Mouse (Mus musculus): ENCODE results near the gene Cnih3. TPM values are rescaled to one million over a fixed set of nuclear protein-coding genes. Genes with fewer than 3 reads are reported as not detected.

Gene Cnih3
- not detected in 2 replicates for polyA plus RNA-seq (2015; fragmentation: Nextera tagmentation; extraction: Ambion mirVana)

DNA sequence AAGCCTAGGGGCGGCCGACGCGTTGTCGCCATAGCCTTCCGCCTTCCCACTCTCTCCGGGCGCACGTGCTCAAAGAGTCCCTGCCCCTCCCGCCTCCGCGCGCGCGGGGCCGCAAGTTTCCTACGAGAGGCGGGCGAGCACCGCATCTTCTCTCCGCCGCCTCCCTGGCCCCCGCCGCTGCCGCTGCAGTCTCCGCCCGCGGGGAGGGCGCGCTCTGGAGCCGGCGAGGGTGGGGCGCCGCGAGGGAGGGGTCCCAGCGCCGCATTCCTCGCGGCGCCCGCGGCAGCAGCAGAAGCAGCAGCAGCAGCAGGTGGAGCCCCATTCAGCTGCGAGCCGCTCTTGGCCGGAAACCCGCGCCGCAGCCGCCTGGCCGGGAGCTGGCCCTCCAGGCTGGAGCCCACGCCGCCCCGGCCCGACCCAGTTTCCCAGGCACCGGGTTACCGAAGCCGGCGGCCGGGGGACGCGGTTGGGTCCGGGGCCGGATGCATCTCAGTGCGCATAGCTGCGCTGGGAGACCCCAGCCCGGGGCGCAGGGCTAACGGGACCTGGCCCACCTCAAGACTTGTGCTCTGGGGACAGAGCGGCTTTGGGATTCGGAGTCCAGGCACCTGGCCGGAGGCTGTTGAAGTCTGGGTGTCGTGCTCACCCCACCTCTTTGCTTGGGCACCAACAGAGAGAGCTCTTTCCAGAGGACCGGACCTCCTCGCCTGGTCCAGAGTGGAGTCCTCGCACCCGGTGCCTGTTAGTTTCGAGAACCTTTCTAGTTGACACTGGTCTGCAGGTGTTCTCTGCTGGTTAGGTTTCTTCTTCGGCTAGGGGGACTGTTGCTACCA lies at the start of gene Cnih3:
Cnih3 (plus strand) TSS at position 262 of the 833 bp plus-strand sequence.
- Histone ChIP-seq H3K27ac (no peak within 1 kb of the TSS), H3K4me2 (peak within 1 kb of the TSS; percentile 72), H3K27me3 (peaks cover 92% of the 10 kb centered on the region), H3K9me3 (replicated peaks) (no peaks in the 10 kb centered on the region), H3K36me3 (no peaks in the 10 kb centered on the region), H3K9ac (peak within 1 kb of the TSS; percentile 27; the same call in 1 of the 2 replicates), H3K4me3 (replicated peaks) (peak within 1 kb of the TSS; percentile 51), H3K4me1 (replicated peaks) (peaks cover 19% of the 10 kb centered on the region)
- no peak for ATAC-seq (ENCODE audit: low read depth)
- DNase-seq: no peak
- WGBS (ENCODE audit: insufficient replicate concordance): 1% methylated on average over 78 of the region's 78 CpGs

DNA sequence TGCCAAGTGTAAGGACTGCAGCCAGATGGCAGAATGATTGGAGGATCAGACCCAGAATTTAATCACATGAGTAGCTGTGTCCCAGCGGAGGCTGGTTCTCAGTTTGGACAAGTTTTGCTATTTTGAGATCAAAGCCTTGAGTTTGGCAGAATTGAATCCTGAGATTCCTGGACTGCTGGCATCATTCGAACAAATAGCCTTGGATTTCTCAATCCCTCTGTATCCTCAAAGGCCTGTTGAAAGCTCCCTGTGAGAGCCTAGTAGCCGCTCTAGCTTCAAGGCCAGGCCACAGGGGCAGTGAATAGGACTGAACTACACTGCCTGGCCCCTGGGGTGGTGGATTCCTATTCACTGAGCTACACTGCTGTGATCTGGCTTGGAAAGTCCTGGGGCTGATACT lies 44.4 kb upstream of the Cnih3 start:
- Histone ChIP-seq H3K9me3 (replicated peaks) (0 out of 2 replicates have a peak, but pooled peaks cover 4% of the 10 kb centered on the region), H3K4me2 (no peak overlapping the region), H3K27me3 (peaks cover 14% of the 10 kb centered on the region; the same call in 1 of the 2 replicates), H3K4me3 (replicated peaks) (no peak overlapping the region), H3K9ac (no peak overlapping the region), H3K4me1 (replicated peaks) (peaks cover 14% of the 10 kb centered on the region), H3K36me3 (no peaks in the 10 kb centered on the region), H3K27ac (no peak overlapping the region)
- ATAC-seq (ENCODE audit: low read depth): no peak
- DNase-seq: no peak
- 68% methylated on average over 3 of the region's 3 CpGs for WGBS (ENCODE audit: insufficient replicate concordance)

DNA sequence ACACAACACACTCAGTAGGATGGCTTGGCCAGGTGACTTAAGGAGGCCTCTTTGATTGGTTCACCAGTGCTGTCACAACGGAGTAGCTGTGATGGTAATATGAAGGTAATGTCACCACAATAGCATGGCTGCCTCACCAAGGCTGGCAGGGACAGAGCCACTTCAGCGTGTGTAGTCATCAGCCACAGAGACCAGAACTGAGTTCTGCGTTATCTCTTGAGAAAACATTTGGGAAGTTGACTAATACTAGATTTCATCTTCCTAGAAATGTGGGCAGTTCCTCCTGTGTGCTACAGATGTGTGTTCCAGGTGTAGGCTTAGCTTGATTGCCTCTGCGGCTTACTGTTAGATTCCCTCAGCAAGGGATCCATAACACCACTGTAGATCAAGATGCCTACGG lies 41.7 kb upstream of the Cnih3 start:
- DNase-seq (no peak), ATAC-seq (ENCODE audit: low read depth) (peak; percentile 89)
- Histone ChIP-seq H3K4me2 (no peak overlapping the region), H3K27ac (peak overlapping the region; percentile 19; the same call in 1 of the 2 replicates), H3K4me3 (replicated peaks) (no peak overlapping the region), H3K27me3 (peaks cover 2% of the 10 kb centered on the region; the same call in 1 of the 2 replicates), H3K36me3 (no peaks in the 10 kb centered on the region), H3K9ac (no peak overlapping the region), H3K9me3 (replicated peaks) (0 out of 2 replicates have a peak, but pooled peaks cover 4% of the 10 kb centered on the region), H3K4me1 (replicated peaks) (peaks cover 21% of the 10 kb centered on the region)
- WGBS (ENCODE audit: insufficient replicate concordance): 49% methylated on average over 5 of the region's 5 CpGs

DNA sequence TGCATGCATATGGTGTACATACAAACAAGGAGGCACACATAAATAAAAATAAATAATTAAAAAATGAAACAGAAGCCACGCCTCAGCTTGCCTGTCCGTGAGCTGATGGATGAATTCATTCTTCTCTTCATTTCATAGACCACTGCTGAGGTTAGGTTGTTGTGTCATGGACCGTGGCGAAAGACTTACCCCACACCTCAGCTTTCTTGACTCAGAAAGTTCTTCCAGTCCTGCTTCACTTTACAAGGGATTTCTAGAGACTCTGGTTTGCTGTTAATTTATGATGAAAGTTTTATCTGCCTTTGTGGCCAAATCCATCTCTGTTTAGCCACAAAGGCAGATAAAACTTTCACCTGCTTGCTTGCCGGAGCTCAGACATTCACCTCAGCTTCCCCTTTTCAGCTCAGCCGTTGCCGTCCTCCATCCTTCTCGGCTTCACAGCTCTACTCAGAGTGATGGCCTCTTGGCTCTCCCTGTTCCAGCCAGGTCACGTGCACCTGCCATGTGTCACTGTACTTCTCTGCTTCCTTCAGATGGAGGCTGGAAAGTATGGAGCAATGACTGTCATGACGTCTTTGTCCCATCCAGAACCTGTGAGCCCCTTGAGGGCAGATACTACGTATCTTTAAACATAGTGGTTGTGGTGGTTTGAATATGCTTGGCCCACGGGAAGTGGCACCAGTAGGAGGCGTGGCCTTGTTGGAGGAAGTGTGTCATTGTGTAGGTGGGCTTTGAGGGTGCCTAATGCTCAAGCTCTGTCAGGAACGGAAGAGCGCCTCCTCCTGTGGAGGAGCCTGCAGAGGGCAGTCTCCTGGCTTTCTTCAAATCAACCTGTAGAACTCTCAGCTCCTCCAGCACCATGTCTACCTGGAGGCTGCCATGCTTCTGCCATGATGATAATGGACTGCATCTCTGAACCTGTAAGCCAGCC lies 40.0 kb upstream of the Cnih3 start:
- Histone ChIP-seq H3K36me3 (no peaks in the 10 kb centered on the region), H3K4me2 (no peak overlapping the region), H3K4me3 (replicated peaks) (no peak overlapping the region), H3K9me3 (replicated peaks) (0 out of 2 replicates have a peak, but pooled peaks cover 4% of the 10 kb centered on the region), H3K27ac (0 out of 2 replicates have a peak overlapping the region, but pooled peaks have one; percentile 5), H3K9ac (no peak overlapping the region), H3K4me1 (replicated peaks) (peaks cover 26% of the 10 kb centered on the region), H3K27me3 (peaks cover 12% of the 10 kb centered on the region; the same call in 1 of the 2 replicates)
- WGBS (ENCODE audit: insufficient replicate concordance): 67% methylated on average over 15 of the region's 15 CpGs
- DNase-seq: no peak
- ATAC-seq (ENCODE audit: low read depth): no peak

DNA sequence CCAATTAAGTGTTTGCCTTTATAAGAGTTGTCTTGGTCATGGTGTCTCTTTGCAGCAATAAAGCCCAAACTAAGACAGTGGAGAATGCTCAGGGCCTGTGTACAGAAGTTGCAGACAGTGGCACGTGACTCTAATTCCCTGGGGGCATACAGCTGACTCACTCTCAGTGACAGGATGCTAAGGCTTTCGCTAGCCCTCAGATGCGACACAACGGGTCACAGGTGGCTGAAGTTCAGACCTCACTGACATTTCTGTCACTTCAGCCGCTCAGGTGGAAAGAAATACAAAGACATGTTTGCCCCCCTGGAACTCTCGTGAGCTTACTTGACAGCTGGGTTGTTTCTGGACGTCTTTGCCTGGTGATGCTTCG lies 39.4 kb upstream of the Cnih3 start:
- ATAC-seq (ENCODE audit: low read depth) (no peak), DNase-seq (no peak)
- 87% methylated on average over 8 of the region's 8 CpGs for WGBS (ENCODE audit: insufficient replicate concordance)
- peaks cover 27% of the 10 kb centered on the region for H3K4me1 ChIP-seq (replicated peaks)
- 0 out of 2 replicates have a peak overlapping the region, but pooled peaks have one; percentile 5 for H3K27ac ChIP-seq
- no peak overlapping the region for H3K4me2 ChIP-seq
- H3K9ac ChIP-seq: no peak overlapping the region
- H3K27me3 ChIP-seq: peaks cover 13% of the 10 kb centered on the region; the same call in 1 of the 2 replicates
- no peaks in the 10 kb centered on the region for H3K36me3 ChIP-seq
- no peak overlapping the region for H3K4me3 ChIP-seq (replicated peaks)
- 0 out of 2 replicates have a peak, but pooled peaks cover 4% of the 10 kb centered on the region for H3K9me3 ChIP-seq (replicated peaks)

DNA sequence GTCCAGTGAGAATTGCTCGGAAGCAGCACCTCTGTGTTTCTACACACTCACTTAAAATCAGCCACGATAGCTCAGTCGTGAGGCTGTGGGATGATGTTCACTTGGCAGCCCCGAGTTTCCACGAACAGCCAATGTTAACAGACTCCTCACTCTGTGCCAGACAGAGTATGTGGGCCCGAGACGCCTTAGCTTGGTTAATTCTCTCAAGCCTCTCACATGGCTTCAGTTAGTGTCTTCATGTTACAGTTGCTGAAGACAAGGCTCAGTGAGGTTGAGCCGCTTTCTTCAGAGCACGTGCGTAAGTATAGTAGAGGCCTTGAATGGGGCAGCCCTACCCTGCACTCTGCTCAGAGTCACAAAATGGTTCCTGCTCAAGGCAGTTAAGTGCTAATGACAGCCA lies 38.1 kb upstream of the Cnih3 start:
- H3K27ac ChIP-seq: no peak overlapping the region
- ATAC-seq (ENCODE audit: low read depth) (no peak), DNase-seq (no peak)
- no peaks in the 10 kb centered on the region for H3K36me3 ChIP-seq
- H3K27me3 ChIP-seq: peaks cover 18% of the 10 kb centered on the region; the same call in 1 of the 2 replicates
- H3K9me3 ChIP-seq (replicated peaks): 0 out of 2 replicates have a peak, but pooled peaks cover 4% of the 10 kb centered on the region
- no peak overlapping the region for H3K9ac ChIP-seq
- H3K4me1 ChIP-seq (replicated peaks): peaks cover 33% of the 10 kb centered on the region
- H3K4me2 ChIP-seq: no peak overlapping the region
- H3K4me3 ChIP-seq (replicated peaks): no peak overlapping the region
- WGBS (ENCODE audit: insufficient replicate concordance): 85% methylated on average over 10 of the region's 10 CpGs

DNA sequence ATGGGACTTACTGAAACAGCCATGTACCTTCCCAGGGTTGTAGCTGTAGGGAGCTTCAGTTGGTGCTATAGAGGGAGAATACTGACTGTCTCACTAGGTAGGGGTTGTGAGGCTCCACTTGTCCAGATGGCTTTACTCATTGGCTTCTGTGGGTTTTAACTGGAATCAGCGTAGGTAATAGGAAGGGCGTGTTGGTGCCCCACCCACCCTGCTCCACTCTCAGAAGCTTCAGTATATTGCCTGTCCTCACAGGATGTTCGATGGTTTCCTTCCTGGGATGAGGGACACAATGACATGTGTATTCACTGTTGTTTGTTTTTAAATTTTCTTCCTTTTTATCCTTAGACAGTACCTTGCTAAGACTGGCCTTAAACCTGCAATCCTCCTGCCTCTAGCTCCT lies 37.1 kb upstream of the Cnih3 start:
- Histone ChIP-seq H3K4me1 (replicated peaks) (peaks cover 33% of the 10 kb centered on the region), H3K27me3 (peaks cover 22% of the 10 kb centered on the region; the same call in 1 of the 2 replicates), H3K27ac (no peak overlapping the region), H3K4me2 (no peak overlapping the region), H3K9me3 (replicated peaks) (0 out of 2 replicates have a peak, but pooled peaks cover 4% of the 10 kb centered on the region), H3K9ac (no peak overlapping the region), H3K36me3 (no peaks in the 10 kb centered on the region), H3K4me3 (replicated peaks) (no peak overlapping the region)
- DNase-seq (no peak), ATAC-seq (ENCODE audit: low read depth) (no peak)
- 50% methylated on average over 3 of the region's 3 CpGs for WGBS (ENCODE audit: insufficient replicate concordance)

DNA sequence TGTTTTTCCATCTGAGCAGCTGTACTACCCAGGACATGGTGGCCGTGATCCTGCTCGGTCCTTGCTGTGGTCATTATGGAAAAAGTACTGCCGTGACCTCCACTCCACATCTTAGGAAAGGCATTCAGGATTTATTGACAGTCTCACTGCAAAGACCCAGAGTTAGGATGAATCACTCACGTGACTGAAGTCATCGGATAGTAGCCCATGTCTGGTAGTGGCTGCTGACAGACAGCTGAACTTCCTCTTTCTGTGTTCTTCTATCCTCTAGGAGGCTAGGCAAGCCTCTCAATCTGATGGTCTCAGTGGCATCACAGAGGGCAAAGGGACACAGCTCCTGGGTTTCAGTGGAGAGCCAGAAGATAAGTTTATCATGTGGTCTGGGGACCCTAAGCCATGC lies 35.9 kb upstream of the Cnih3 start:
- ATAC-seq (ENCODE audit: low read depth) (no peak), DNase-seq (no peak)
- Histone ChIP-seq H3K4me3 (replicated peaks) (no peak overlapping the region), H3K9me3 (replicated peaks) (0 out of 2 replicates have a peak, but pooled peaks cover 4% of the 10 kb centered on the region), H3K27me3 (peaks cover 22% of the 10 kb centered on the region; the same call in 1 of the 2 replicates), H3K4me2 (no peak overlapping the region), H3K4me1 (replicated peaks) (peaks cover 21% of the 10 kb centered on the region), H3K36me3 (0 out of 2 replicates have a peak, but pooled peaks cover 1% of the 10 kb centered on the region), H3K27ac (no peak overlapping the region), H3K9ac (no peak overlapping the region)
- WGBS (ENCODE audit: insufficient replicate concordance): 43% methylated on average over 5 of the region's 5 CpGs

DNA sequence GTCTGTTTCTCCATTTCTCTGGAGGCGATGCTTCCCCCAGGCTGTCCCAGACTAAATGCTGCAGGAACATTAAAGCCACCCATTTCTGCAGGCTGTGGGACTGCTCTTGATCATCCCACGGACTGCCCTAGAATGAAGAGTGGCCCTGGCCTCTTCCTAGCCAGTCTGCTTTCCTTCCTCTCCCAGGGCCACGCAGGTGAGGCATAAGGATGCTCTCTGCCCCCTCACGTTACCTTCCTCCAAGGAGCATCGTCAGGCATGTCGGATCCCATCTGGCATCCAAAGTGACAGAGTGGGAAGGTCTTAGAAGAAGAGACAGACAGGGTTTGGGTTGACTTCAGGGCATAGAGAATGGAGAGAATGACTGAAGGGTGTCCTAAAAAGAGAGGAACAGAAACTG lies 33.0 kb upstream of the Cnih3 start:
- no peak overlapping the region for H3K4me2 ChIP-seq
- ATAC-seq (ENCODE audit: low read depth) (no peak), DNase-seq (no peak)
- 78% methylated on average over 6 of the region's 6 CpGs for WGBS (ENCODE audit: insufficient replicate concordance)
- H3K36me3 ChIP-seq: 0 out of 2 replicates have a peak, but pooled peaks cover 4% of the 10 kb centered on the region
- H3K9ac ChIP-seq: no peak overlapping the region
- H3K4me1 ChIP-seq (replicated peaks): peaks cover 42% of the 10 kb centered on the region
- H3K27me3 ChIP-seq: peaks cover 22% of the 10 kb centered on the region; the same call in 1 of the 2 replicates
- H3K9me3 ChIP-seq (replicated peaks): no peaks in the 10 kb centered on the region
- H3K4me3 ChIP-seq (replicated peaks): no peak overlapping the region
- H3K27ac ChIP-seq: no peak overlapping the region

DNA sequence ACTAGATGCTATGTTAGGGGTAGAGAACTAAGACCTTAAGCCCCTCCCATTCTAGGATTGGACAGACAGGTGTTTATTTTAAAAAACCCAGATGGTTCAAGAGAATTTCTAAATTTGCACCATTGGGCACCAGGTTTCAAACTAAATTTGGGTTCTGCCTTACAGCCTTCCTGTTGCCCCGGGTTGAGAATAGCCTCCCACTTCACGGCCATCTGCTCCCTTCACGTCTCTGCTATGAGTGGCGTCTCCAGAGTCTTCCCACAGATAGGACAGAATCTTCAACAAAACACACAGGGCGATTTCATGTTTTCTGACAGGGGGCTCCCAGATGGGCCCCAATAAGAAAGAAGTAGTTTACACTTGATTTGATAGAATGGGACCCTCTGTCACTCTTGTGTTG lies 31.3 kb upstream of the Cnih3 start:
- no peaks in the 10 kb centered on the region for H3K9me3 ChIP-seq (replicated peaks)
- 0 out of 2 replicates have a peak, but pooled peaks cover 4% of the 10 kb centered on the region for H3K36me3 ChIP-seq
- H3K9ac ChIP-seq: no peak overlapping the region
- 85% methylated on average over 5 of the region's 5 CpGs for WGBS (ENCODE audit: insufficient replicate concordance)
- DNase-seq (no peak), ATAC-seq (ENCODE audit: low read depth) (no peak)
- H3K4me3 ChIP-seq (replicated peaks): no peak overlapping the region
- peak overlapping the region; percentile 32; the same call in 1 of the 2 replicates for H3K27ac ChIP-seq
- no peak overlapping the region for H3K4me2 ChIP-seq
- H3K4me1 ChIP-seq (replicated peaks): peaks cover 51% of the 10 kb centered on the region
- peaks cover 19% of the 10 kb centered on the region; the same call in 1 of the 2 replicates for H3K27me3 ChIP-seq

Data from liver, embryonic 13.5 days (tissue).